In genomic region chr17:68916531-68916930, GRCm38 (mm10) we compare ENCODE assay signal across 9 mouse cellular contexts.
"Had no signal": no experiment of that assay in that cellular context is flagged by ENCODE, and none has a peak within 500 bp of the region (broad histone marks: within the 10 kb centered on the region; RNA-seq: fewer than 3 reads in every experiment).

No protein-coding gene starts in this region.

- DNase-seq: kidney, adult 11 months; kidney, adult 8-10 months; kidney, postnatal 10 days; kidney, postnatal 36 days; liver; lung, adult 18-20 months; lung, postnatal 10 days; lung, postnatal 36 days; thymus, postnatal 25 days had no signal
